Comparison of ENCODE assay signal across 21 mouse cellular contexts in genomic region chr12:116574102-116574501, GRCm38 (mm10).
DNase-seq lines count a peak whose midpoint lies in the region; ATAC-seq and TF ChIP-seq lines count a peak whose summit lies in the region.
"Had no signal": no experiment of that assay in that cellular context is flagged by ENCODE, and none has a peak within 500 bp of the region (broad histone marks: within the 10 kb centered on the region; RNA-seq: fewer than 3 reads in every experiment).

No protein-coding gene starts in this region.

- peak; percentile 36 for DNase-seq in kidney, adult 11 months
- no peak for DNase-seq in kidney, adult 9 months
- no peak for DNase-seq in layer of hippocampus, adult 2 months (ENCODE audit: low spot score in 2 of 2)
- DNase-seq in layer of hippocampus, adult 18-20 months (ENCODE audit: low spot score in 2 of 2), result no peak
- no peak for DNase-seq in kidney, postnatal 0 days (ENCODE audit: low spot score)
- DNase-seq in urinary bladder, postnatal 4 days (ENCODE audit: low spot score in 2 of 2), result no peak
- DNase-seq: adrenal gland, adult 2 months; adrenal gland, postnatal 25 days; cerebellum, adult 2 months; gastrocnemius, postnatal 36 days; heart, adult 18-20 months; heart, postnatal 10 days; heart, postnatal 4 days had no signal

- TF ChIP-seq CTCF in layer of hippocampus, adult 2 months (conservative IDR thresholded peaks at IDR 0.05), result no peak
- TF ChIP-seq CTCF in kidney, postnatal 0 days (IDR thresholded peaks at IDR 0.05; ENCODE audit: low read depth), result no peak

- no peak overlapping the region for H3K9ac ChIP-seq in kidney, postnatal 0 days (ENCODE audit: low read depth, low read length)
- H3K9ac ChIP-seq in neural tube, embryonic 14.5 days (replicated peaks; ENCODE audit: low read depth, low read length), result no peak overlapping the region
- H3K9ac ChIP-seq: embryonic facial prominence, embryonic 15.5 days; hindbrain, embryonic 13.5 days had no signal

- no peak overlapping the region for H3K4me3 ChIP-seq in layer of hippocampus, adult 2 months
- no peak overlapping the region for H3K4me3 ChIP-seq in kidney, postnatal 0 days (replicated peaks; ENCODE audit: low read depth, low read length)
- H3K4me3 ChIP-seq in neural tube, embryonic 14.5 days (ENCODE audit: low read depth, low read length), result no peak overlapping the region
- H3K4me3 ChIP-seq: embryonic facial prominence, embryonic 15.5 days; erythroblast, embryonic 14.5 days; forebrain, embryonic 10.5 days; heart, embryonic 10.5 days; hindbrain, embryonic 13.5 days had no signal

- peak; percentile 43; the same call in 1 of the 2 replicates for ATAC-seq in kidney, postnatal 0 days (replicated peaks; ENCODE audit: low FRiP score, low read depth)
- no peak for ATAC-seq in neural tube, embryonic 14.5 days (ENCODE audit: low read depth)
- ATAC-seq: forebrain, embryonic 14.5 days had no signal

- WGBS in kidney, postnatal 0 days, result 52% methylated on average over 5 of the region's 5 CpGs
- WGBS in neural tube, embryonic 14.5 days, result 77% methylated on average over 5 of the region's 5 CpGs

- H3K36me3 ChIP-seq in kidney, postnatal 0 days (ENCODE audit: insufficient read depth, low read length), result no peaks in the 10 kb centered on the region
- H3K36me3 ChIP-seq in neural tube, embryonic 14.5 days (ENCODE audit: control insufficient read depth, insufficient read depth, low read length), result no peaks in the 10 kb centered on the region
- H3K36me3 ChIP-seq: embryonic facial prominence, embryonic 15.5 days; forebrain, embryonic 10.5 days; heart, embryonic 10.5 days; hindbrain, embryonic 13.5 days had no signal

- no peaks in the 10 kb centered on the region for H3K27me3 ChIP-seq in kidney, postnatal 0 days (ENCODE audit: insufficient read depth, low read length)
- no peaks in the 10 kb centered on the region for H3K27me3 ChIP-seq in neural tube, embryonic 14.5 days (ENCODE audit: control insufficient read depth, insufficient read depth, low read length)
- H3K27me3 ChIP-seq: CH12.LX; embryonic facial prominence, embryonic 15.5 days; hindbrain, embryonic 13.5 days had no signal

- no peak overlapping the region for H3K4me2 ChIP-seq in kidney, postnatal 0 days (ENCODE audit: low read length)
- H3K4me2 ChIP-seq in neural tube, embryonic 14.5 days (ENCODE audit: low read depth, low read length), result no peak overlapping the region
- H3K4me2 ChIP-seq: embryonic facial prominence, embryonic 15.5 days; hindbrain, embryonic 13.5 days had no signal

- H3K9me3 ChIP-seq in kidney, postnatal 0 days (replicated peaks; ENCODE audit: low read length), result no peaks in the 10 kb centered on the region
- H3K9me3 ChIP-seq in neural tube, embryonic 14.5 days (ENCODE audit: control insufficient read depth, low read length), result no peaks in the 10 kb centered on the region
- H3K9me3 ChIP-seq: embryonic facial prominence, embryonic 15.5 days; forebrain, embryonic 10.5 days; heart, embryonic 10.5 days; hindbrain, embryonic 13.5 days had no signal

- peak overlapping the region; percentile 78 for H3K27ac ChIP-seq in layer of hippocampus, adult 2 months
- no peak overlapping the region for H3K27ac ChIP-seq in kidney, postnatal 0 days
- H3K27ac ChIP-seq in neural tube, embryonic 14.5 days (ENCODE audit: low read depth, low read length), result peak overlapping the region; percentile 70
- H3K27ac ChIP-seq: embryonic facial prominence, embryonic 15.5 days; forebrain, embryonic 10.5 days; heart, embryonic 10.5 days had no signal

- H3K4me1 ChIP-seq in kidney, postnatal 0 days (replicated peaks; ENCODE audit: insufficient read depth, low read length), result no peaks in the 10 kb centered on the region
- H3K4me1 ChIP-seq in neural tube, embryonic 14.5 days (ENCODE audit: control insufficient read depth, insufficient read depth, low read length), result no peaks in the 10 kb centered on the region
- H3K4me1 ChIP-seq: embryonic facial prominence, embryonic 15.5 days; forebrain, embryonic 10.5 days; heart, embryonic 10.5 days had no signal
